Mouse (Mus musculus) hematopoietic stem cell, adult 5-6 weeks (primary cell): ENCODE measurements around the gene Slc10a6. TPM values are rescaled to one million over a fixed set of nuclear protein-coding genes. Genes with fewer than 3 reads are reported as not detected.

Source experiments
- ATAC-seq, 2 experiments: fragments of 125-278 bp in 1 of 2; replicated peaks in 1 of 2; 2 replicates each; pipeline ENCODE4 v1.8.0; 2016 to 2017; ENCODE audit warnings: inconsistent platforms in 2 of 2, mild to moderate bottlenecking in 2 of 2, moderate number of reproducible peaks in 2 of 2, low read depth in 1 of 2, moderate TSS enrichment in 1 of 2; ENCODE audit not compliant: low FRiP score in 2 of 2, poor library complexity in 2 of 2, severe bottlenecking in 2 of 2, insufficient read depth in 1 of 2, low TSS enrichment in 1 of 2
- total RNA-seq: library from RNA; stranded (forward); fragments of 172-1452, 232-1000 nt; gene quantifications from 2 replicates; pipeline ENCODE4 v1.2.3, GENCODE M21; 2017

Gene Slc10a6
- total RNA-seq, 1 experiment from 2014 or later: not detected

GRCm38 (mm10) chr5:103628499-103628898 is 704 bp downstream of the Slc10a6 start:
- no peak for ATAC-seq

GRCm38 (mm10) chr5:103624831-103625230 is 4.4 kb downstream of the Slc10a6 start:
- no peak for ATAC-seq

- ATAC-seq: no peak
These were observed 6.9 kb downstream of the Slc10a6 start for GRCm38 (mm10) chr5:103622321-103622720.

GRCm38 (mm10) chr5:103620301-103620973 is 8.8 kb downstream of the Slc10a6 start:
- ATAC-seq: no peak

- ATAC-seq: no peak
These were observed 12.0 kb downstream of the Slc10a6 start for GRCm38 (mm10) chr5:103617191-103617590.

GRCm38 (mm10) chr5:103614356-103614755 is 14.8 kb downstream of the Slc10a6 start:
- no peak for ATAC-seq

GRCm38 (mm10) chr5:103612316-103612715 is 16.9 kb downstream of the Slc10a6 start:
- no peak for ATAC-seq

GRCm38 (mm10) chr5:103610856-103611472 is 18.2 kb downstream of the Slc10a6 start:
- no peak for ATAC-seq

- no peak for ATAC-seq
These were observed 19.1 kb downstream of the Slc10a6 start for GRCm38 (mm10) chr5:103610148-103610547.

- ATAC-seq: no peak
These were observed 23.5 kb downstream of the Slc10a6 start for GRCm38 (mm10) chr5:103605707-103606106.

- ATAC-seq: no peak
These were observed 25.9 kb downstream of the Slc10a6 start for GRCm38 (mm10) chr5:103603115-103603893.

GRCm38 (mm10) chr5:103598881-103599280 is 30.3 kb downstream of the Slc10a6 start:
- ATAC-seq: no peak

- no peak for ATAC-seq
These were observed 30.9 kb downstream of the Slc10a6 start for GRCm38 (mm10) chr5:103598264-103598663.

GRCm38 (mm10) chr5:103597604-103598003 is 31.6 kb downstream of the Slc10a6 start:
- no peak for ATAC-seq

GRCm38 (mm10) chr5:103596467-103597146 is 32.6 kb downstream of the Slc10a6 start:
- ATAC-seq: no peak

GRCm38 (mm10) chr5:103595394-103596226 is 33.6 kb downstream of the Slc10a6 start:
- peak; percentile 76 to 85 for ATAC-seq

GRCm38 (mm10) chr5:103593575-103593974 is 35.6 kb downstream of the Slc10a6 start:
- ATAC-seq: no peak
